Mouse (Mus musculus): ENCODE data around the gene Mitd1.
A peak's percentile ranks its signal among the peaks of the same experiment; 100 is the strongest.

Mitd1 gene

GRCm38 (mm10) chr1:37867684-37868322 lies 22.4 kb downstream of the Mitd1 start:
- DNase-seq (ENCODE audit: low read depth, low spot score) = no peak

- peak; percentile 70 for DNase-seq (ENCODE audit: low read depth, low spot score)
Measured at GRCm38 (mm10) chr1:37867056-37867455, 23.2 kb downstream of the Mitd1 start.

GRCm38 (mm10) chr1:37866286-37866685 lies 23.9 kb downstream of the Mitd1 start, which contains the start of gene Tsga10:
Gene Tsga10, minus strand, starts transcription at chr1:37866429.
- peak; percentile 7 for DNase-seq (ENCODE audit: low read depth, low spot score)

- peak; percentile 10 for DNase-seq (ENCODE audit: low read depth, low spot score)
Measured at GRCm38 (mm10) chr1:37865401-37866215, 24.6 kb downstream of the Mitd1 start.

GRCm38 (mm10) chr1:37864511-37865400 lies 25.5 kb downstream of the Mitd1 start:
- peak; percentile 100 for DNase-seq (ENCODE audit: low read depth, low spot score)

- DNase-seq (ENCODE audit: low read depth, low spot score) = no peak
Measured at GRCm38 (mm10) chr1:37850696-37851095, 39.5 kb downstream of the Mitd1 start.

- DNase-seq (ENCODE audit: low read depth, low spot score) = no peak
Measured at GRCm38 (mm10) chr1:37846878-37847277, 43.3 kb downstream of the Mitd1 start.

GRCm38 (mm10) chr1:37831681-37832080 lies 58.5 kb downstream of the Mitd1 start:
- DNase-seq (ENCODE audit: low read depth, low spot score) = no peak
